Mouse (Mus musculus): ENCODE measurements around the gene Crk.
A peak's percentile ranks its signal among the peaks of the same experiment; 100 is the strongest.

The Crk gene

DNA sequence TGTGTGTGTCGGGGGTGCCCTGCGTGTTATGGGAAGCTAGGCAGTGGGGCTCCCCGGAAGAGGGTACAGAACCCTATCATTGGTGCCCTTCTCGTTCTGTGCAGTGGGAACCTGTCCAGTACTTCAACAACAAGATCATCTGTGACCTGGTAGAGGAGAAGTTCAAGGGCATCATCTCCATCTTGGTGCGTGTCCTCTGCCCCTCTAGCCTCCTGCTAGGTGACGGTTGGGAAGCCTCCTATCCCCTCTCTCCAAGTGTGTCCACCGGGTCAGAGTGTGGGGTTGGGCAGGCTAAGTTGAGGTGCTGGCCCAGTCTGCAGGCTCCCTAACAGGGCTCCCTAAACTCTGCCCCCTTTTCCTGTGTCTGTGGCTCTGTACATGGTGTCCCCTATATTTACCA, 16.9 kb upstream of the Crk start:
- Histone ChIP-seq H3K27me3 (ENCODE audit: control insufficient read depth, insufficient read depth, low read length, poor library complexity, severe bottlenecking) (no peaks in the 10 kb centered on the region), H3K36me3 (ENCODE audit: control insufficient read depth, insufficient read depth, low read length, poor library complexity, severe bottlenecking) (peaks cover 55% of the 10 kb centered on the region)

GRCm38 (mm10) chr11:75666296-75666695, 12.8 kb upstream of the Crk start:
- no peak for DNase-seq (ENCODE audit: low read depth, low spot score)
- Histone ChIP-seq H3K36me3 (ENCODE audit: control insufficient read depth, insufficient read depth, low read length, poor library complexity, severe bottlenecking) (peaks cover 59% of the 10 kb centered on the region), H3K27me3 (ENCODE audit: control insufficient read depth, insufficient read depth, low read length, poor library complexity, severe bottlenecking) (no peaks in the 10 kb centered on the region)

More for the DNA sequence above, 16.9 kb upstream of the Crk start:
- DNase-seq (ENCODE audit: low read depth, low spot score) = no peak

- peaks cover 67% of the 10 kb centered on the region for H3K36me3 ChIP-seq (ENCODE audit: control insufficient read depth, insufficient read depth, low read length, poor library complexity, severe bottlenecking)
- DNase-seq (ENCODE audit: low read depth, low spot score) = no peak
- no peaks in the 10 kb centered on the region; the same call in 1 of the 2 replicates for H3K27me3 ChIP-seq (ENCODE audit: control insufficient read depth, insufficient read depth, low read length, poor library complexity, severe bottlenecking)
Observed at GRCm38 (mm10) chr11:75668621-75669020, 10.4 kb upstream of the Crk start.

DNA sequence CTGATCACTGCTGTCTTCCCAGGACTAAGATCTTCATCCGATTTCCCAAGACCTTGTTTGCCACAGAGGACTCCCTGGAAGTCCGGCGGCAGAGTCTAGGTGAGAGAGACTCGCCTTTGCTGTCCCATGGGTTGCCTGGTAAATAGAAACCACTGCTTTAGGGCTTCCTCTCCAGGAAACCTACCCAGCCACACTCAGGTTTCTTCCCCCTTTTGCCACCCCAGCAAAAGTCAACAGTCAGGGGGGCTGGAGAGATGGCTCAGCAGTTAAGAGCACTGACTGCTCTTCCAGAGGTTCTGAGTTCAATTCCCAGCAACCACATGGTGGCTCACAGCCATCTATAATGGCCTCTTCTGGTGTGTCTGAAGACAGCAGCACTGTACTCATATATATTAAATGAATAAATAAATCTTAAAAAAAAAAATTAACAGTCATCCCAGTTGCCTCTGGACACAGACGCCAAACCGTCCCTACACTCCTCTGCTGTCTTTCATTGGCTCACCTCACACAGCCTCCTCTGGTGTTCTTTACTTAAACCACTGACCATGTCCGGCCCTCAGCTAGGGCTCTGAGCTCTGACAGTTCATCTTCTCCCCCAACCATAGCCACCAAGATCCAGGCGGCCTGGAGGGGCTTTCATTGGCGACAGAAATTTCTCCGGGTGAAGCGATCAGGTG, 9.7 kb upstream of the Crk start:
- Histone ChIP-seq H3K27me3 (ENCODE audit: control insufficient read depth, insufficient read depth, low read length, poor library complexity, severe bottlenecking) (no peaks in the 10 kb centered on the region; the same call in 1 of the 2 replicates), H3K36me3 (ENCODE audit: control insufficient read depth, insufficient read depth, low read length, poor library complexity, severe bottlenecking) (peaks cover 64% of the 10 kb centered on the region)
- no peak for DNase-seq (ENCODE audit: low read depth, low spot score)

GRCm38 (mm10) chr11:75669853-75670200, 9.2 kb upstream of the Crk start:
- no peak for DNase-seq (ENCODE audit: low read depth, low spot score)
- no peaks in the 10 kb centered on the region; the same call in 1 of the 2 replicates for H3K27me3 ChIP-seq (ENCODE audit: control insufficient read depth, insufficient read depth, low read length, poor library complexity, severe bottlenecking)
- peaks cover 64% of the 10 kb centered on the region for H3K36me3 ChIP-seq (ENCODE audit: control insufficient read depth, insufficient read depth, low read length, poor library complexity, severe bottlenecking)

GRCm38 (mm10) chr11:75671426-75672180, 7.5 kb upstream of the Crk start:
- peaks cover 55% of the 10 kb centered on the region for H3K36me3 ChIP-seq (ENCODE audit: control insufficient read depth, insufficient read depth, low read length, poor library complexity, severe bottlenecking)
- no peaks in the 10 kb centered on the region; the same call in 1 of the 2 replicates for H3K27me3 ChIP-seq (ENCODE audit: control insufficient read depth, insufficient read depth, low read length, poor library complexity, severe bottlenecking)
- no peak for DNase-seq (ENCODE audit: low read depth, low spot score)

DNA sequence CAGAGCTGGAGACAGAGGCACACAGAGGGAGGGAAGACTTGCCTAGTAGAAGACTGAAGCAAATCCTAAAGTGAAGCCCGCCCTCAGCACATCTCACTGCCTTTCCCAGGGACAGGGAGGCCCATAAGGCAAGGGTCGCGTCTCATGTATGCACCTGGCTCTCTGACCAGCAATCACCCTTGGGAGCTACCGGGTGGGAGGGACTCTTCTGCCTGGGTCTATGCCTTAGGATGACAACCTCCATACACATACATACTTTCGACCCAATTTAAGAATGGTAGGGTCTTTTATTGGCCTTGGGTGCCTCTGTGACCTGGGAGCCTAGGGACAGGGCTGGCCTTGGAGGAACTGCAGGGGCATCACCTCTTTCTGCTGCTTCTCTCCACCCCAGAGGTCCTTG, 5.6 kb upstream of the Crk start:
- no peak for DNase-seq (ENCODE audit: low read depth, low spot score)
- Histone ChIP-seq H3K36me3 (ENCODE audit: control insufficient read depth, insufficient read depth, low read length, poor library complexity, severe bottlenecking) (peaks cover 43% of the 10 kb centered on the region), H3K27me3 (ENCODE audit: control insufficient read depth, insufficient read depth, low read length, poor library complexity, severe bottlenecking) (no peaks in the 10 kb centered on the region; the same call in 1 of the 2 replicates)

GRCm38 (mm10) chr11:75674875-75675274, 4.2 kb upstream of the Crk start:
- Histone ChIP-seq H3K27me3 (ENCODE audit: control insufficient read depth, insufficient read depth, low read length, poor library complexity, severe bottlenecking) (no peaks in the 10 kb centered on the region; the same call in 1 of the 2 replicates), H3K36me3 (ENCODE audit: control insufficient read depth, insufficient read depth, low read length, poor library complexity, severe bottlenecking) (peaks cover 31% of the 10 kb centered on the region)
- DNase-seq (ENCODE audit: low read depth, low spot score) = no peak

- H3K27me3 ChIP-seq (ENCODE audit: control insufficient read depth, insufficient read depth, low read length, poor library complexity, severe bottlenecking) = no peaks in the 10 kb centered on the region; the same call in 1 of the 2 replicates
- peaks cover 4% of the 10 kb centered on the region; the same call in 1 of the 2 replicates for H3K36me3 ChIP-seq (ENCODE audit: control insufficient read depth, insufficient read depth, low read length, poor library complexity, severe bottlenecking)
- no peak for DNase-seq (ENCODE audit: low read depth, low spot score)
Observed at GRCm38 (mm10) chr11:75677881-75678746, 945 bp upstream of the Crk start.

GRCm38 (mm10) chr11:75679439-75680171, 546 bp downstream of the Crk start:
- H3K27me3 ChIP-seq (ENCODE audit: control insufficient read depth, insufficient read depth, low read length, poor library complexity, severe bottlenecking) = no peaks in the 10 kb centered on the region
- no peaks in the 10 kb centered on the region; the same call in 1 of the 2 replicates for H3K36me3 ChIP-seq (ENCODE audit: control insufficient read depth, insufficient read depth, low read length, poor library complexity, severe bottlenecking)
- peak; percentile 66 for DNase-seq (ENCODE audit: low read depth, low spot score)

DNA sequence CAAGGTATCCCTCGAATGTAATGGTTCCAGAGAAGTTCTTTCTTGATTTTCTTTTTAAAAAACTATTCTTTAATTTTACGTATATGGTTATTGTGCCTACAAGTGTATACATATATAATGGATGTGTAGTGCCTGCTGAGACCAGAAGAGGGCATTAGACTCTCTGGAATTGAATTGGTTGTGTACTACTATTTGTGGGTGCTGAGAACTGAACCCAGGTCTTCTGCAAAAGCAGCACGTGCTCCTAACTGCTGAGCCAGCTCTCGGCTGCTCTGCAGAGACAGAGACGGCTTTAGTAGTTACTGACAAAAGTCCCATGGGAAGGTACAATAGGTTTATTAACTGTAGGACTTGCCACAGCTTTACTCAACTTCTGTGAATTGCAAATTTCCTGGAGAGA, 5.4 kb downstream of the Crk start:
- Histone ChIP-seq H3K36me3 (ENCODE audit: control insufficient read depth, insufficient read depth, low read length, poor library complexity, severe bottlenecking) (no peaks in the 10 kb centered on the region; the same call in 1 of the 2 replicates), H3K27me3 (ENCODE audit: control insufficient read depth, insufficient read depth, low read length, poor library complexity, severe bottlenecking) (no peaks in the 10 kb centered on the region)
- DNase-seq (ENCODE audit: low read depth, low spot score) = peak; percentile 29

- Histone ChIP-seq H3K27me3 (ENCODE audit: control insufficient read depth, insufficient read depth, low read length, poor library complexity, severe bottlenecking) (no peaks in the 10 kb centered on the region), H3K36me3 (ENCODE audit: control insufficient read depth, insufficient read depth, low read length, poor library complexity, severe bottlenecking) (no peaks in the 10 kb centered on the region; the same call in 1 of the 2 replicates)
- no peak for DNase-seq (ENCODE audit: low read depth, low spot score)
Observed at GRCm38 (mm10) chr11:75684956-75685355, 5.9 kb downstream of the Crk start.

DNA sequence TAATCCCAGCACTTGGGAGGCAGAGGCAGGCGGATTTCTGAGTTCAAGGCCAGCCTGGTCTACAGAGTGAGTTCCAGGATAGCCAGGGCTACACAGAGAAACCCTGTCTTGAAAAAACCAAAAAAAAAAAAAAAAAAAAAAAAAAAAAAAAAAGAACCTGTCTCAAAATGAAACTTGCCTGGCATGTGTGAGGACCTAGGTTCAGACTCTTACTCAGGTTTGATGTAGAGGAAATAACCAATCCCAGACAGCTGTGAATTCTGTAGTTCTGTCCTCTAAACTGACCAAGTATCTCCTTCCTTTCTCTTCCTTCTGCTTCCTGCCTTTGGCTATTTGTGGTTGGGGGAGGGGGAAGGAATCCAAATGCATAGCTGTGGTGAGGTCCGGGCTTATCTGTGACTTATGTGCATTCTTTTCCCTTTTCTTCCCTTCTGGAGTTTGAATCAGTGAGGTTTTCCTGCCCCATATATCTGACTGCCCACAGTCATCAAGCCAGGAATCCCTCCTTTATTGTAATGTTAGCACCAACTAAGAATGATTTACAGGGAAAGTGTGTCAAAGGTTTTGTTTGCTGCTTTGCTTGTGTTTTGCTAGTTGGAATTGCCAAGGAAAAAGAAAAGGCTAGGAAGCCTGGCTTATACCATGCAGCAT, 8.4 kb downstream of the Crk start:
- Histone ChIP-seq H3K36me3 (ENCODE audit: control insufficient read depth, insufficient read depth, low read length, poor library complexity, severe bottlenecking) (no peaks in the 10 kb centered on the region; the same call in 1 of the 2 replicates), H3K27me3 (ENCODE audit: control insufficient read depth, insufficient read depth, low read length, poor library complexity, severe bottlenecking) (no peaks in the 10 kb centered on the region)
- DNase-seq (ENCODE audit: low read depth, low spot score) = no peak

- H3K36me3 ChIP-seq (ENCODE audit: control insufficient read depth, insufficient read depth, low read length, poor library complexity, severe bottlenecking) = no peaks in the 10 kb centered on the region; the same call in 1 of the 2 replicates
- H3K27me3 ChIP-seq (ENCODE audit: control insufficient read depth, insufficient read depth, low read length, poor library complexity, severe bottlenecking) = no peaks in the 10 kb centered on the region
- DNase-seq (ENCODE audit: low read depth, low spot score) = no peak
Observed at GRCm38 (mm10) chr11:75688132-75688531, 9.1 kb downstream of the Crk start.
